8 mouse cellular contexts compared by ENCODE assay signal in the genomic region with DNA sequence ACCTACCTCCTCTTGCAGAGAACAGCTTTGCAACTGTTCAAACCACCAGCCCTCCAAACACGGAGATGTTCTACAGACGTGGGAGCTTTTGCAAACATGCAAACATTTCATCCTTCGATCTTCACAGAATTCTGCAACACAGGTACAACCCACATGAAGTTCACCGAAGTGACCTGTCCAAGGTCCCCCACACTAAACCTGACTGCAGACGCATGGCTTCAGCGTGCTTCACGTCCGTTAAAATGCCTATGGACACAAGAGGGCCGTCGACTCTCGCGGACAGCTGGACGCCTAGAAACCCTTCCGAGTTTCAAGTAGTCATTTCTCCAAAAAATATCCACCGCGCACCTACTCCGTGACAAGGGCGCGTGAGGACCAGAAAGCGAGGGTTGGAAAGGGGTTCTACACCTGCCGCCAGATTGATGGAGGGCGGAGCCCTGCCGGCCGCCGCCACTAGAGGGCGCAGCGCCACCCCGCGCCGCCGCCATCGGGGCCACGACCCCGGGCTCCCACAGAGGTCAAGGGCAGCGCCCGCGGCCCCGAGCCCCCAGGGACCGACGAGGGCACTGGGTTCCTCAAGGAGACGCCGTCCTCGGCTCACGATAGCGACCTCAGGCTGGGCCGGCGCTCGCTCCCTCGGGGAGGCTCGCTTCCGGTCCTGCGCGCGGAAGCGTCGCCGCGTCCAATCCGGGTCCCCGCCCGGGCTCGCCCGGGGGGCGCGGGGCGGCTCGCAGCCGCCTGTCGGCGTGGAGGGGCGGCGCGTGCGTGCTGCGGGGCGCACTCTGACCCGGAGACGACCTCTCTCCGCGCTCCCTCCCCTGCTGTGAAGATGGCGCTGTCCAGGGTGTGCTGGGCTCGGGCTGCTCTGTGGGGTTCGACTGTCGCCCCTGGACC. TPM values are rescaled to one million over a fixed set of nuclear protein-coding genes. Genes with fewer than 3 reads are reported as not detected.
DNase-seq lines count a peak whose midpoint lies in the region; ATAC-seq lines count a peak whose summit lies in the region.

A gene (plus strand): TSS at position 729 of the 894 bp plus-strand sequence.

- 2% methylated on average over 84 of the region's 84 CpGs for WGBS in intestine, embryonic 14.5 days

- H3K27me3 ChIP-seq in intestine, embryonic 14.5 days (replicated peaks; ENCODE audit: control insufficient read depth, insufficient read depth, low read length), result no peaks in the 10 kb centered on the region

- peak within 1 kb of the TSS; percentile 80 for H3K4me2 ChIP-seq in intestine, embryonic 14.5 days (ENCODE audit: low read length)

- H3K27ac ChIP-seq in intestine, embryonic 14.5 days (ENCODE audit: low read depth), result peak within 1 kb of the TSS; percentile 66

- peak; percentile 89 for ATAC-seq in intestine, embryonic 14.5 days (replicated peaks; ENCODE audit: low FRiP score, low TSS enrichment, low read depth)
- peak; percentile 93 for ATAC-seq in megakaryocyte progenitor cell, adult 5-6 weeks (replicated peaks; ENCODE audit: poor library complexity)

- no peaks in the 10 kb centered on the region for H3K9me3 ChIP-seq in intestine, embryonic 14.5 days (ENCODE audit: control insufficient read depth, low read length)

- peak; percentile 94 for DNase-seq in adrenal gland, adult 2 months
- DNase-seq in embryo, embryonic 11 days, result peak; percentile 95
- DNase-seq in gastrocnemius, postnatal 25 days, result peak; percentile 92
- peak; percentile 91 for DNase-seq in intestine, embryonic 14.5 days (ENCODE audit: low spot score)
- peak; percentile 85 to 95 for DNase-seq in left cerebral cortex, postnatal 10 days (ENCODE audit: extremely low spot score in 1 of 2, low spot score in 2 of 2)
- DNase-seq in right cerebral cortex, postnatal 10 days (ENCODE audit: low spot score in 2 of 2), result peak; percentile 93 to 95
- peak; percentile 84 for DNase-seq in urinary bladder, postnatal 14 days (ENCODE audit: low spot score)

- H3K4me1 ChIP-seq in intestine, embryonic 14.5 days (replicated peaks; ENCODE audit: control insufficient read depth, insufficient read depth, low read length), result peaks cover 14% of the 10 kb centered on the region

- peak within 1 kb of the TSS; percentile 63 for H3K4me3 ChIP-seq in intestine, embryonic 14.5 days (ENCODE audit: low read depth, low read length)

- peak within 1 kb of the TSS; percentile 78 for H3K9ac ChIP-seq in intestine, embryonic 14.5 days (ENCODE audit: low read length)

- peaks cover 23% of the 10 kb centered on the region for H3K36me3 ChIP-seq in intestine, embryonic 14.5 days (ENCODE audit: control insufficient read depth, insufficient read depth, low read length)

- intact Hi-C loops in left cerebral cortex, postnatal 10 days (cut with DNase I), result loop anchor here (5.0 to 10.0 kb wide), 2 partner anchors 204 to 214 kb away; no protein-coding TSS in a partner anchor

RNA-seq across cellular contexts. Expression of the gene that starts here (rescaled TPM):
- 100 to 1,000 TPM; 172 to 181 TPM for total RNA-seq in adrenal gland, adult 2 months (2021)
- polyA plus RNA-seq in adrenal gland, adult 2 months (2012; rRNA removed), result 118 and 132 TPM in 2 replicates
- total RNA-seq in gastrocnemius, postnatal 25 days (2021), result 1 to 10 TPM; 9.1 to 9.9 TPM
- 38.5 and 40.1 TPM in 2 replicates for polyA plus RNA-seq in intestine, embryonic 14.5 days (2014; fragmentation: Nextera tagmentation; extraction: Ambion mirVana)
- total RNA-seq in left cerebral cortex, postnatal 10 days (2021), result 10 to 100 TPM; 77.9 to 78.2 TPM
- total RNA-seq in megakaryocyte progenitor cell, adult 5-6 weeks (2015), result 35.7 and 37.2 TPM in 2 replicates
- 22.0 and 22.2 TPM in 2 replicates for total RNA-seq in megakaryocyte progenitor cell, adult 5-6 weeks (2017)

Comparison
In these comparisons a context has a peak if more than half of its experiments do, and no peak if none do; other contexts are left out.
1. Peak in every context shown above with its lines: DNase-seq, ATAC-seq, H3K4me3 ChIP-seq and H3K27ac ChIP-seq.